Mouse (Mus musculus): ENCODE data around the gene Socs7. TPM values are rescaled to one million over a fixed set of nuclear protein-coding genes. Genes with fewer than 3 reads are reported as not detected.

Gene Socs7
- polyA plus RNA-seq, 2 experiments: 2.6 to 13.7 TPM

- H3K36me3 ChIP-seq (ENCODE audit: control insufficient read depth, insufficient read depth, low read length): no peaks in the 10 kb centered on the region
- ATAC-seq (ENCODE audit: low FRiP score, low read depth) (no peak), DNase-seq (ENCODE audit: low spot score) (no peak)
- no peaks in the 10 kb centered on the region for H3K27me3 ChIP-seq (ENCODE audit: control insufficient read depth, insufficient read depth, low read length)
- peaks cover 16% of the 10 kb centered on the region for H3K4me1 ChIP-seq (ENCODE audit: control insufficient read depth, insufficient read depth, low read length)
- WGBS: 77% methylated on average over 4 of the region's 4 CpGs
- H3K4me3 ChIP-seq (replicated peaks; ENCODE audit: low read length): no peak overlapping the region
- no peak for TF ChIP-seq POLR2A (IDR thresholded peaks at IDR 0.05; ENCODE audit: borderline replicate concordance, extremely low read depth, insufficient read depth, insufficient read length)
- no peak overlapping the region for H3K27ac ChIP-seq (replicated peaks; ENCODE audit: low read depth, low read length)
- H3K9ac ChIP-seq (ENCODE audit: low read depth, low read length, severe bottlenecking): no peak overlapping the region
- H3K4me2 ChIP-seq (replicated peaks; ENCODE audit: low read depth, low read length, severe bottlenecking): no peak overlapping the region
- H3K9me3 ChIP-seq (ENCODE audit: control insufficient read depth, low read length): no peaks in the 10 kb centered on the region
These were observed 48.6 kb downstream of the Socs7 start for GRCm38 (mm10) chr11:97410958-97411357.

DNA sequence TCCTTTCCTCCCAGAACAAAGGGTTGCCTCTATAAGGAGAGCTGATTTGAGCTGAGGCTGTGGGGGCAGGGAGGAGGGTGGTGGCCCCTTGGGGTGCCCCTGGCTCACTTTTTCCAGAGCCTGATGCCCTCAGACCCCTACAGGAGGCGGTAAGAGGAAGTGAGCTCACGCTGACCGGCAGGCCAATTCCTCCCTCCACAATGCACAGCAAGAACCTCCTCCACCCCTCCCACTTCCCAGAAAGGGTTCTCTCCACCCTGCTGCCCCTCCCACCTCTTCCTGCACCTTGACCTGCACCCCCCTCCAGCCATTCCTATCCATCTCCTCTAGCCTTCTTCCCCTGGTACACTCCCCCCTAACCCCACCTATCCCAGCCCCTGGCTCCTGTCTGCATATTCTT lies 49.8 kb downstream of the Socs7 start:
- Histone ChIP-seq H3K4me3 (replicated peaks; ENCODE audit: low read length) (no peak overlapping the region), H3K27ac (replicated peaks; ENCODE audit: low read depth, low read length) (no peak overlapping the region), H3K9ac (ENCODE audit: low read depth, low read length, severe bottlenecking) (no peak overlapping the region), H3K4me1 (ENCODE audit: control insufficient read depth, insufficient read depth, low read length) (peaks cover 12% of the 10 kb centered on the region), H3K9me3 (ENCODE audit: control insufficient read depth, low read length) (no peaks in the 10 kb centered on the region), H3K4me2 (replicated peaks; ENCODE audit: low read depth, low read length, severe bottlenecking) (no peak overlapping the region), H3K27me3 (ENCODE audit: control insufficient read depth, insufficient read depth, low read length) (no peaks in the 10 kb centered on the region), H3K36me3 (ENCODE audit: control insufficient read depth, insufficient read depth, low read length) (no peaks in the 10 kb centered on the region)
- ATAC-seq (ENCODE audit: low FRiP score, low read depth) (no peak), DNase-seq (ENCODE audit: low spot score) (no peak)
- no peak for TF ChIP-seq POLR2A (IDR thresholded peaks at IDR 0.05; ENCODE audit: borderline replicate concordance, extremely low read depth, insufficient read depth, insufficient read length)
- 15% methylated on average over 3 of the region's 3 CpGs for WGBS

DNA sequence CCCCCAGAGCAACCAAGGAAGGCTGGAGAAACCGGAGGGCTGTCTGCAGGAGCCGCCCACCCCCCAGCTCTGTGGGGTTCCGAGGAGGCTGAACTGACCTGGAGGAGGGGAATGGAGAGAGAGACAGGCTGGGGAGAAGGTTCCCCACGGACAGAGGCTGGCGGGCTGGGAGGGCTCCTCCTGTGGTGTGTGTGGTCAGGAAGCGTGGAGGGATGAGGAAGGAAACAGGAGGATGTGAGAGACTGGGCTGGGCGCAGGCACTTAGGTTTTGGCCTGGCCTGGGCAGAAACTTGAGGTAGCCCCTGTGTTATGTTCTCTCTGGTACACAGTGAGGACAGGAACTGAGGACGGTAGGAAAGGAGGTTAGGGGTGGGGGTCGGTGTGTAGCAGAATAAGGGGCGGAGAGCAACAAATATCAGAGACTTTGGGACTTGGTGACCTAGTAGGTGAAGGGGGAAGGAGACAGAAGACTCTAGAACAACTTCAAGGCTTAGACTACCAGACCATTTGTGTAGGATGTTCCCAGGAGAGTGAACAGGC lies 50.5 kb downstream of the Socs7 start:
- Histone ChIP-seq H3K4me1 (ENCODE audit: control insufficient read depth, insufficient read depth, low read length) (peaks cover 8% of the 10 kb centered on the region), H3K27me3 (ENCODE audit: control insufficient read depth, insufficient read depth, low read length) (no peaks in the 10 kb centered on the region), H3K36me3 (ENCODE audit: control insufficient read depth, insufficient read depth, low read length) (no peaks in the 10 kb centered on the region), H3K9ac (ENCODE audit: low read depth, low read length, severe bottlenecking) (no peak overlapping the region), H3K9me3 (ENCODE audit: control insufficient read depth, low read length) (no peaks in the 10 kb centered on the region), H3K4me2 (replicated peaks; ENCODE audit: low read depth, low read length, severe bottlenecking) (no peak overlapping the region), H3K27ac (replicated peaks; ENCODE audit: low read depth, low read length) (peak overlapping the region; percentile 26; the same call in 1 of the 2 replicates), H3K4me3 (replicated peaks; ENCODE audit: low read length) (no peak overlapping the region)
- 38% methylated on average over 10 of the region's 10 CpGs for WGBS
- ATAC-seq (ENCODE audit: low FRiP score, low read depth): no peak
- no peak for TF ChIP-seq POLR2A (IDR thresholded peaks at IDR 0.05; ENCODE audit: borderline replicate concordance, extremely low read depth, insufficient read depth, insufficient read length)
- no peak for DNase-seq (ENCODE audit: low spot score)

- no peak for TF ChIP-seq POLR2A (IDR thresholded peaks at IDR 0.05; ENCODE audit: borderline replicate concordance, extremely low read depth, insufficient read depth, insufficient read length)
- under 1% methylated on average over 27 of the region's 29 CpGs for WGBS
- Histone ChIP-seq H3K27me3 (ENCODE audit: control insufficient read depth, insufficient read depth, low read length) (no peaks in the 10 kb centered on the region), H3K4me3 (replicated peaks; ENCODE audit: low read length) (peak within 1 kb of the TSS; percentile 85), H3K9me3 (ENCODE audit: control insufficient read depth, low read length) (no peaks in the 10 kb centered on the region), H3K4me1 (ENCODE audit: control insufficient read depth, insufficient read depth, low read length) (peaks cover 12% of the 10 kb centered on the region), H3K4me2 (replicated peaks; ENCODE audit: low read depth, low read length, severe bottlenecking) (peak within 1 kb of the TSS; percentile 73), H3K36me3 (ENCODE audit: control insufficient read depth, insufficient read depth, low read length) (no peaks in the 10 kb centered on the region), H3K27ac (replicated peaks; ENCODE audit: low read depth, low read length) (peak within 1 kb of the TSS; percentile 84), H3K9ac (ENCODE audit: low read depth, low read length, severe bottlenecking) (peak within 1 kb of the TSS; percentile 80)
- peak; percentile 84 for DNase-seq (ENCODE audit: low spot score)
- ATAC-seq (ENCODE audit: low FRiP score, low read depth): peak; percentile 87
These were observed 53.0 kb downstream of the Socs7 start, which contains the start of gene Arhgap23 for GRCm38 (mm10) chr11:97415330-97415711. Gene Arhgap23 (plus strand): TSS chr11:97415533.

GRCm38 (mm10) chr11:97415712-97416636 lies 53.6 kb downstream of the Socs7 start:
- TF ChIP-seq POLR2A (IDR thresholded peaks at IDR 0.05; ENCODE audit: borderline replicate concordance, extremely low read depth, insufficient read depth, insufficient read length): 0 out of 2 replicates have a peak, but pooled peaks have one; percentile 27
- Histone ChIP-seq H3K9ac (ENCODE audit: low read depth, low read length, severe bottlenecking) (peak overlapping the region; percentile 80), H3K9me3 (ENCODE audit: control insufficient read depth, low read length) (no peaks in the 10 kb centered on the region), H3K27ac (replicated peaks; ENCODE audit: low read depth, low read length) (peak overlapping the region; percentile 84), H3K27me3 (ENCODE audit: control insufficient read depth, insufficient read depth, low read length) (no peaks in the 10 kb centered on the region), H3K4me3 (replicated peaks; ENCODE audit: low read length) (peak overlapping the region; percentile 85), H3K36me3 (ENCODE audit: control insufficient read depth, insufficient read depth, low read length) (no peaks in the 10 kb centered on the region), H3K4me1 (ENCODE audit: control insufficient read depth, insufficient read depth, low read length) (peaks cover 12% of the 10 kb centered on the region), H3K4me2 (replicated peaks; ENCODE audit: low read depth, low read length, severe bottlenecking) (peak overlapping the region; percentile 73)
- no peak for DNase-seq (ENCODE audit: low spot score)
- peak; percentile 51 for ATAC-seq (ENCODE audit: low FRiP score, low read depth)
- WGBS: 3% methylated on average over 39 of the region's 49 CpGs

Measured in limb, embryonic 14.5 days (tissue).